Mouse (Mus musculus) olfactory bulb, adult 2 months (tissue): ENCODE data around the gene Trrap. TPM values are rescaled to one million over a fixed set of nuclear protein-coding genes. Genes with fewer than 3 reads are reported as not detected.

Source experiments
- H3K27ac ChIP-seq: fragments of 200-500 bp; 2 replicates; pipeline ENCODE4 v1.5.1; 2012; ENCODE audit warnings: low read depth, low read length; ENCODE audit not compliant: insufficient read depth
- H3K4me1 ChIP-seq: fragments of 200-500 bp; 2 replicates; pipeline ENCODE4 v1.6.1; 2012; ENCODE audit warnings: low read length; ENCODE audit not compliant: control insufficient read depth, insufficient read depth
- H3K4me3 ChIP-seq: fragments of 200-500 bp; 2 replicates; pipeline ENCODE4 v1.5.1; 2012; ENCODE audit warnings: mild to moderate bottlenecking, low read depth, low read length, moderate library complexity; ENCODE audit not compliant: insufficient read depth
- CTCF ChIP-seq: fragments of 200-500 bp; IDR thresholded peaks from 2 replicates; pipeline ENCODE4 v1.5.1; 2012; ENCODE audit warnings: low read depth, mild to moderate bottlenecking, low read length, moderate library complexity; ENCODE audit not compliant: insufficient read depth
- POLR2A ChIP-seq: fragments of 200-500 bp; IDR thresholded peaks from 2 replicates; pipeline ENCODE4 v1.6.1; 2012; ENCODE audit warnings: mild to moderate bottlenecking, low read depth, low read length, moderate library complexity; ENCODE audit not compliant: insufficient read depth
- WGBS: fragments of 180-500 bp; shearing (Covaris S2); methylation state at CpG from one replicate; pipeline ENCODE4 v1.1.7; 2018; 5-methylcytosine and 5-hydroxymethylcytosine counted together
- polyA plus RNA-seq: library from polyadenylated mRNA; stranded (reverse); fragments of >200 nt; gene quantifications from 2 replicates; pipeline ENCODE4 v1.2.4, GENCODE M21; 2012; ENCODE audit warnings: low replicate concordance; ENCODE audit not compliant: missing spikeins, insufficient read depth, insufficient read length

Gene Trrap
- polyA plus RNA-seq, 1 experiment, result 93.7 TPM

DNA sequence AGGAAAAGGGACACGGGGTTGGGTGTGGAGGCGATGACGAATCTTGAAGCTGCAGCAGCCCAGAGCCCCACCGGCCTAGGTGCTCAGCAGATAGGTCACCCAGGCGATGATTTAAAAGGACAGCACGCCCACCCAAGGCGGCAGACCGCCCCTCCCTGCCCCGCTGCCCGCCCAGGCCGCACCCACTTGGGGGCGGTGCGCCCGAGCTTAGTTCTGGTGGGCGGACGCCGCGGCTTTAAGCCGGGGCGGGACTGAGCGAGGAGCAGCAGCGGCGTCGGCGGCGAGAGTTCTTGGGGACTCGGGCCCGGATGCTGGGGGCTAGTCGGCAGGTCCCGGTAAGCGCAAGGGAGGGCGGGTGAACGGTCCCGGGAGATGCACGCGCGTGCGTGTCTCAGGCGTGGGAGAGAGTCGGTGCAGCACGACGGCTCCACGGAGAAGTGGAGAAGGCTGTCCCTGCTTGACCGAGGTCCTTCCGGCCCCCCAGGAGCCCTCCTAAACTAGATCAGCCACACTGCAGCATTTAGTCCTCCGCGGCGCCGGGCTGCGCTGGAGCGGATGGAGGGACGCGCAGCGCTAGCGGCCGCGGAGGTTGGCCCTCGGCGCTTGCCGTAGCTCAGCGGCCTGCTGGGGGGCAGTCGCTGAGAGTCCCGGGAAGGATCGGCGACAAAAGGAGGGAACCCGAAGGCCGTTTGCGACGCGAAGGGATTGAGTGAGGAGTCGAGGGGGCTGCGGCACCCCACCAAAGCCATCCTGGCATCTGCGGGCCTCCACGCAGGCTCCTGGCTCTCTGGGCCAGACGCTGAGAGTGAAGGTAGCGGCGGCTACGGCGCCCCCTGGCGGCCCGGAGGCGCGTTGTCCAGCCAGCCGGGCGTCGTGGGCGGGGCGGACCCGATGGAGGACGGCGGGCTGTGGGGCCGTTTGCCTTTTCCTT is 644 bp downstream of the Trrap start:
- peak; percentile 98 for TF ChIP-seq CTCF
- TF ChIP-seq POLR2A, result peak; percentile 80
- under 1% methylated on average over 92 of the region's 92 CpGs for WGBS
- Histone ChIP-seq H3K27ac (peak overlapping the region; percentile 99), H3K4me1 (peaks cover 10% of the 10 kb centered on the region), H3K4me3 (peak overlapping the region; percentile 93)

GRCm38 (mm10) chr5:144769067-144769482 is 1.5 kb downstream of the Trrap start:
- Histone ChIP-seq H3K27ac (0 out of 2 replicates have a peak overlapping the region, but pooled peaks have one; percentile 99), H3K4me1 (peaks cover 10% of the 10 kb centered on the region), H3K4me3 (peak overlapping the region; percentile 93)
- TF ChIP-seq CTCF (no peak), POLR2A (no peak)
- 10% methylated on average over 8 of the region's 8 CpGs for WGBS

DNA sequence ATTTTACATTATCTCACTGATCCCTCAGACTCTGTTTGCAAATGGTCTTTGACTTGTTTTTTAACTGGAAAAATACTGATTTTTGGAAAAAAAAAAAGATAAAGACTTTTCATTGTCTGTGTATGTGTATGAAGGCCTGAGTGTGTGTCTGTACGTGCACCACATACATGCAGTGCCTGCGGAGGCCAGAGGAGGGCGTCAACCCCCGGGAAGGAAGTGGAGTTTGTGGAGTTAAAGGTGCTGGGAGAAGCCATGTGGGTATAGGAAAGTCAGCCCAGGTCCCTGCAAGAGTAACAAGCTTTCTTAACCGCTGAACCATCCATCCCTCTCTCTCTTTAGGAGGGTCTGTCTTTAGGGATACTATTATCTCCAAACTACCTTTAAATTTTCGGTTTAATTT is 5.7 kb downstream of the Trrap start:
- H3K27ac ChIP-seq, result no peak overlapping the region

DNA sequence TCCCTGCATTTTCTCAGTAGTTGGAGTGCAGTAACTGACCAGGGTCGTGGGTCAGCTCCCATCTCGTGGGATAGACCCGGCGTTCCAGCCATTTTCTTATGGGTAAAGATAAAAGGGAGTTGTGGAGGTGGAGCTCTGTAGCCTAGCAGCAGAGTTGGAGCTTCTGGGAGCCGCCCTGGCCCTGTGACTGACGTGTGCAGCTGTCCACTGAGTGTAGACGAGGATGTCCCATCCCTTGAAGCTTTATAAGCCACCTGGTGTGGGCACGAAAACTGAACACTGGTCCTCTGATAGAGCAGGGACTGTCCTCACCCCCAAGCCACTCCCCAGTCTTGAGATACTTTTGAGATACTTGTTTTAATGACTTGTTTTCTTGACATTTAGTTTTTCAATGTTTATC is 13.1 kb downstream of the Trrap start:
- no peak for TF ChIP-seq POLR2A
- TF ChIP-seq CTCF, result no peak
- WGBS, result 84% methylated on average over 8 of the region's 8 CpGs

More for the DNA sequence above, 5.7 kb downstream of the Trrap start:
- 92% methylated on average over 6 of the region's 6 CpGs for WGBS
- TF ChIP-seq POLR2A (no peak), CTCF (no peak)
- Histone ChIP-seq H3K4me3 (no peak overlapping the region), H3K4me1 (peaks cover 7% of the 10 kb centered on the region)

GRCm38 (mm10) chr5:144786464-144786863 is 18.9 kb downstream of the Trrap start:
- TF ChIP-seq POLR2A, result no peak
- no peak for TF ChIP-seq CTCF
- no peaks in the 10 kb centered on the region for H3K4me1 ChIP-seq
- H3K4me3 ChIP-seq, result no peak overlapping the region
- H3K27ac ChIP-seq, result no peak overlapping the region
- 98% methylated on average over 18 of the region's 18 CpGs for WGBS

More for the DNA sequence above, 13.1 kb downstream of the Trrap start:
- no peaks in the 10 kb centered on the region for H3K4me1 ChIP-seq
- no peak overlapping the region for H3K27ac ChIP-seq
- no peak overlapping the region for H3K4me3 ChIP-seq

DNA sequence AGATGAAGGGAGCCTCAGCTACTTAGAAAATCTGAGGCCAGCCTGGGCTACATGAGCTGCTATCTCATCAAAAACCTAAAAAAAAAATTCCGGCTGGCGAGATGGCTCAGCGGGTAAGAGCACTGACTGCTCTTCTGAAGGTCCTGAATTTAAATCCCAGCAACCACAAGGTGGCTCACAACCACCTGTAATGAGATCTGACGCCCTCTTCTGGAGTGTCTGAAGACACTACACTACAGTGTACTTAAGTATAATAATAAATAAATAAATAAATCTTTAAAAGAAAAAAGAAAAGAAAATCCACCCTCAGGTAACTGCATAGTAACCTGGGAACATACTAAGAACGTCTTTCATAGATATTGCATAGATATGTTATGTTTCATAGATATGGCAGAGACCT is 25.8 kb downstream of the Trrap start:
- WGBS, result 85% methylated on average over 5 of the region's 5 CpGs
- Histone ChIP-seq H3K27ac (no peak overlapping the region), H3K4me3 (no peak overlapping the region), H3K4me1 (no peaks in the 10 kb centered on the region)
- TF ChIP-seq POLR2A (no peak), CTCF (no peak)

- TF ChIP-seq POLR2A (no peak), CTCF (peak; percentile 10; the same call in 1 of the 2 replicates)
- Histone ChIP-seq H3K4me3 (no peak overlapping the region), H3K4me1 (no peaks in the 10 kb centered on the region), H3K27ac (no peak overlapping the region)
- WGBS, result 68% methylated on average over 6 of the region's 6 CpGs
Observed at GRCm38 (mm10) chr5:144794687-144795086, 27.2 kb downstream of the Trrap start.

DNA sequence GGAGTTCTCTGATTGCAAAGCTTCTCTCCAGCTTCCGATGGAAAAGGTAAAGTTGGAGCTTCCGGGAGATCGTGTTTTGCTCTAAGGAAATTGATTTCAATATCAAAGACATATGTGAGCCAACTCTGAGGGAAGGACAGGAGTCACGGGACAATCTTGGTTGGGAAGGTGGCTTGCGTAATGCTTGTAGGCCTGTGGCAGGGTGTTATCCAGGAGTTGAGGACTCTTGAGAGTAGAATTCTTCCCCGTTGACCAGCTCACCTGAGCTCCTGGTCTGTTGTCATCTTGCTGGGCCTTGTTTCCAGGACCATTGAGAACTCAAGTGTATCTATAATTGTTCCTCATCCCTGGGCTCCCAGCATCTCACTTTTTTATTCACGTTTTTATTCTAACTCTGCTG is 29.6 kb downstream of the Trrap start:
- WGBS, result 97% methylated on average over 7 of the region's 7 CpGs
- no peaks in the 10 kb centered on the region for H3K4me1 ChIP-seq
- H3K27ac ChIP-seq, result no peak overlapping the region
- H3K4me3 ChIP-seq, result no peak overlapping the region
- TF ChIP-seq POLR2A (no peak), CTCF (no peak)

- Histone ChIP-seq H3K4me1 (no peaks in the 10 kb centered on the region), H3K4me3 (no peak overlapping the region)
- 94% methylated on average over 8 of the region's 8 CpGs for WGBS
Observed at GRCm38 (mm10) chr5:144803066-144803465, 35.5 kb downstream of the Trrap start.

More at GRCm38 (mm10) chr5:144803066-144803465, 35.5 kb downstream of the Trrap start:
- TF ChIP-seq POLR2A, result no peak
- TF ChIP-seq CTCF, result no peak
- H3K27ac ChIP-seq, result no peak overlapping the region
